Mouse (Mus musculus) C3H10T1/2 (cell line): ENCODE data around the gene Ccn1. TPM values are rescaled to one million over a fixed set of nuclear protein-coding genes. Genes with fewer than 3 reads are reported as not detected.

Experiments used
- polyA plus RNA-seq, 2 experiments: library from polyadenylated mRNA; unstranded; fragments of >200 nt; fragmentation: generic; extraction: Trizol; gene quantifications; one replicate each; pipeline ENCODE4 v1.2.1; 2012; ENCODE audit warnings: missing spikeins in 2 of 2

The Ccn1 gene
- polyA plus RNA-seq, result 10 to 100 TPM; 26.8 to 37.3 TPM

DNA sequence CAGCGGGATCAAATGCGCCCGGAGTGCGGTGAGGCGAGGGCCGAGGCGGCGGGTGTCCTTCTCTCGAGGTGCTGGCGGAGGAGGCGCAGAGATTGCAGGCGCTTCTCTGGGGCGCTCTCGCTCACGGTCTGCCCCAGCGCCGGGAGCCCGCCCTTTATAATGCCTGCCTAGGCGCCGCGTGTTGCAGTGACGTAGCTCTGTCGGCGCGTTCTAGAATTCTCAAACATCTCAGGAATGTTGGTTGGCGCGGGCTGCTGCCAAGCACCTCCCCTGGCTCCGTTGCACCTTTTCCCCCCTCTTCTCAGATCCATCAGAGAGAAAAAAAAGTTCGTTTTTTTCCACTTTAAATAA lies at the start of gene Ccn1:
Gene Ccn1, minus strand, starts transcription at position 130 of the 351 bp plus-strand sequence.

Other genes with a start within 250 kb of the Ccn1 start
- gene Znhit6, start 73.8 kb downstream of the Ccn1 start, polyA plus RNA-seq, result 10 to 100 TPM in 1 of 2 experiments, 1 to 10 TPM in 1; 4.9 to 13.2 TPM
- gene Ddah1, start 108.7 kb upstream of the Ccn1 start, polyA plus RNA-seq, result 1 to 10 TPM; 3.5 to 4.6 TPM